Mouse (Mus musculus) granulocyte monocyte progenitor cell, adult 5-6 weeks (primary cell): ENCODE measurements around the gene Smpd3. TPM values are rescaled to one million over a fixed set of nuclear protein-coding genes. Genes with fewer than 3 reads are reported as not detected.

Source experiments
- ATAC-seq: replicated peaks from 2 replicates; pipeline ENCODE4 v1.8.0; 2016; ENCODE audit warnings: mild to moderate bottlenecking, moderate TSS enrichment, inconsistent platforms; ENCODE audit not compliant: poor library complexity, severe bottlenecking
- total RNA-seq, 2 experiments: library from RNA; stranded (forward) in 1 of 2; stranded (reverse) in 1 of 2; fragments of 200-712, 200-1000 nt in 1 of 2; fragments of >200 nt in 1 of 2; fragmentation: Nextera tagmentation in 1 of 2; gene quantifications; 2 replicates each; pipeline ENCODE4 v1.2.3; 2014 to 2017

The Smpd3 gene
- total RNA-seq, 2 experiments from 2014 or later, result not detected

GRCm38 (mm10) chr8:106250186-106250585 is 87.6 kb downstream of the Smpd3 start:
- no peak for ATAC-seq

- ATAC-seq, result no peak
Observed at GRCm38 (mm10) chr8:106237106-106237505, 100.7 kb downstream of the Smpd3 start.

- ATAC-seq, result no peak
Observed at GRCm38 (mm10) chr8:106234567-106235261, 103.1 kb downstream of the Smpd3 start.

GRCm38 (mm10) chr8:106232751-106233150 is 105.0 kb downstream of the Smpd3 start:
- ATAC-seq, result no peak

GRCm38 (mm10) chr8:106231536-106231935 is 106.3 kb downstream of the Smpd3 start:
- no peak for ATAC-seq

- peak; percentile 56 for ATAC-seq
Observed at GRCm38 (mm10) chr8:106226589-106226988, 111.2 kb downstream of the Smpd3 start.

GRCm38 (mm10) chr8:106219620-106220019 is 118.2 kb downstream of the Smpd3 start:
- no peak for ATAC-seq

- ATAC-seq, result no peak
Observed at GRCm38 (mm10) chr8:106213959-106214358, 123.8 kb downstream of the Smpd3 start.

GRCm38 (mm10) chr8:106211421-106211820 is 126.4 kb downstream of the Smpd3 start:
- ATAC-seq, result peak; percentile 0; the same call in 1 of the 2 replicates

- ATAC-seq, result peak; percentile 97
Observed at GRCm38 (mm10) chr8:106210821-106211345, 126.9 kb downstream of the Smpd3 start, which contains the start of the genes Slc7a6os and Prmt7. Gene Slc7a6os (minus strand): TSS chr8:106210935. Gene Prmt7 (plus strand): TSS chr8:106210936.

- peak; percentile 39 for ATAC-seq
Observed at GRCm38 (mm10) chr8:106210035-106210731, 127.6 kb downstream of the Smpd3 start.

Other genes with a start within 250 kb of the Smpd3 start
- not detected in 2 replicates for gene Esrp2, start 201.0 kb downstream of the Smpd3 start, total RNA-seq (2014; fragmentation: Nextera tagmentation)
- gene Esrp2, start 201.0 kb downstream of the Smpd3 start, total RNA-seq (2017), result not detected in 2 replicates
- 22.9 and 35.4 TPM in 2 replicates for gene Pla2g15, start 187.6 kb downstream of the Smpd3 start, total RNA-seq (2014; fragmentation: Nextera tagmentation)
- gene Pla2g15, start 187.6 kb downstream of the Smpd3 start, total RNA-seq (2017), result 12.9 and 17.9 TPM in 2 replicates
- 29.6 and 30.3 TPM in 2 replicates for gene Slc7a6, start 169.1 kb downstream of the Smpd3 start, total RNA-seq (2014; fragmentation: Nextera tagmentation)
- 21.9 and 31.5 TPM in 2 replicates for gene Slc7a6, start 169.1 kb downstream of the Smpd3 start, total RNA-seq (2017)
- 35.9 and 45.8 TPM in 2 replicates for gene Slc7a6os, start 127.1 kb downstream of the Smpd3 start, total RNA-seq (2014; fragmentation: Nextera tagmentation)
- 36.2 and 37.2 TPM in 2 replicates for gene Slc7a6os, start 127.1 kb downstream of the Smpd3 start, total RNA-seq (2017)
- 22.9 and 31.2 TPM in 2 replicates for gene Prmt7, start 127.1 kb downstream of the Smpd3 start, total RNA-seq (2014; fragmentation: Nextera tagmentation)
- 46.4 and 66.3 TPM in 2 replicates for gene Prmt7, start 127.1 kb downstream of the Smpd3 start, total RNA-seq (2017)
- gene Zfp90, start 77.3 kb upstream of the Smpd3 start, total RNA-seq (2014; fragmentation: Nextera tagmentation), result 6.7 and 9.2 TPM in 2 replicates
- gene Zfp90, start 77.3 kb upstream of the Smpd3 start, total RNA-seq (2017), result 6.0 and 7.8 TPM in 2 replicates
- gene 6030452D12Rik, start 162.5 kb upstream of the Smpd3 start, total RNA-seq (2014; fragmentation: Nextera tagmentation), result not detected in 2 replicates
- gene 6030452D12Rik, start 162.5 kb upstream of the Smpd3 start, total RNA-seq (2017), result not detected in 2 replicates
- not detected in 2 replicates for gene Cdh3, start 172.9 kb upstream of the Smpd3 start, total RNA-seq (2014; fragmentation: Nextera tagmentation)
- gene Cdh3, start 172.9 kb upstream of the Smpd3 start, total RNA-seq (2017), result not detected in 2 replicates
- 29.2 and 30.2 TPM in 2 replicates for gene Gm10073, start 235.5 kb upstream of the Smpd3 start, total RNA-seq (2014; fragmentation: Nextera tagmentation)
- 8.2 and 10.8 TPM in 2 replicates for gene Gm10073, start 235.5 kb upstream of the Smpd3 start, total RNA-seq (2017)